9 mouse cellular contexts compared by ENCODE assay signal in the genomic region with DNA sequence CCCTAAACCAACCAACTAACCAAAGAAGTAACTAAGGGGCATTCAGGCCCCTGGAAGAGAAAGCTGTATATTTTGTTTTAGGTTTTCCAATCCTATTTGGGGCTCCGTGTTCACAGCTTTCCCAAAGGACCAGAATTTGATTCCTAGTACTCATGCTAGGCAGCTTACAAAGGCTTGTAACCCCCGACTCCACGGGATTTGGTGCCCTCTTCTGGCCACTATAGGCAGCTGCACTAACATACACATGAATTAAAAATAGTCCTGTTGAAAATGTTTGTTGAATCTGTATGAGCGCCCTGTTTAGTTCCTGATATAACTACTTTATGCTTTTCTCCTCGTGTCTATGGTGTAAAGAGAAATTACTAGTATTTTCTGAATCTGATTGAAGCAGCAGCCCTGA. TPM values are rescaled to one million over a fixed set of nuclear protein-coding genes. Genes with fewer than 3 reads are reported as not detected.
DNase-seq lines count a peak whose midpoint lies in the region; ATAC-seq and TF ChIP-seq lines count a peak whose summit lies in the region.
"Had no signal": no experiment of that assay in that cellular context is flagged by ENCODE, and none has a peak within 500 bp of the region (broad histone marks: within the 10 kb centered on the region; RNA-seq: fewer than 3 reads in every experiment).

No protein-coding gene starts in this region.

- no peaks in the 10 kb centered on the region for H3K9me3 ChIP-seq in forebrain, embryonic 10.5 days
- no peaks in the 10 kb centered on the region; the same call in 1 of the 2 replicates for H3K9me3 ChIP-seq in forebrain, embryonic 16.5 days (ENCODE audit: control insufficient read depth, low read length)
- H3K9me3 ChIP-seq in liver, embryonic 11.5 days (ENCODE audit: control insufficient read depth, low read length): no peaks in the 10 kb centered on the region
- H3K9me3 ChIP-seq in lung, postnatal 0 days (ENCODE audit: low read length): no peaks in the 10 kb centered on the region
- no peaks in the 10 kb centered on the region for H3K9me3 ChIP-seq in stomach, postnatal 0 days (ENCODE audit: control insufficient read depth, low read length)

- no peak overlapping the region for H3K27ac ChIP-seq in forebrain, embryonic 10.5 days
- no peak overlapping the region for H3K27ac ChIP-seq in forebrain, embryonic 16.5 days (ENCODE audit: low read length)
- H3K27ac ChIP-seq in liver, adult 2 months (replicated peaks; ENCODE audit: insufficient read depth, low read depth, low read length): no peak overlapping the region
- H3K27ac ChIP-seq in liver, embryonic 11.5 days (ENCODE audit: low read depth, low read length): no peak overlapping the region
- no peak overlapping the region for H3K27ac ChIP-seq in lung, postnatal 0 days (ENCODE audit: low read length)
- H3K27ac ChIP-seq in stomach, postnatal 0 days (replicated peaks): no peak overlapping the region

- TF ChIP-seq EP300 in lung, postnatal 0 days (IDR thresholded peaks at IDR 0.05): no peak
- TF ChIP-seq EP300 in stomach, postnatal 0 days (optimal IDR thresholded peaks at IDR 0.05): no peak

- peak; percentile 53 for DNase-seq in forebrain, embryonic 10.5 days (ENCODE audit: extremely low spot score, low spot score)
- DNase-seq in liver, adult 2 months (ENCODE audit: extremely low read depth, low read depth, low spot score): peak; percentile 44
- no peak for DNase-seq in liver, embryonic 11.5 days (ENCODE audit: low spot score)
- DNase-seq in adrenal gland, postnatal 25 days: peak; percentile 31
- DNase-seq in lung, postnatal 0 days (ENCODE audit: low spot score): peak; percentile 59
- DNase-seq in stomach, postnatal 0 days (ENCODE audit: low spot score): peak; percentile 29

- TF ChIP-seq POLR2A in liver, adult 2 months (IDR thresholded peaks at IDR 0.05; ENCODE audit: extremely low read depth, insufficient read depth, low read length): no peak

- H3K79me2 ChIP-seq in liver, adult 2 months (ENCODE audit: control insufficient read depth, insufficient read depth, low read length): no peaks in the 10 kb centered on the region

- no peaks in the 10 kb centered on the region for H3K27me3 ChIP-seq in forebrain, embryonic 10.5 days (ENCODE audit: poor library complexity, severe bottlenecking)
- H3K27me3 ChIP-seq in forebrain, embryonic 16.5 days (replicated peaks; ENCODE audit: control insufficient read depth, insufficient read depth, low read length): no peaks in the 10 kb centered on the region
- no peaks in the 10 kb centered on the region for H3K27me3 ChIP-seq in liver, adult 2 months (ENCODE audit: control insufficient read depth, insufficient read depth, low read length)
- H3K27me3 ChIP-seq in liver, embryonic 11.5 days (replicated peaks; ENCODE audit: control insufficient read depth, insufficient read depth, low read length): no peaks in the 10 kb centered on the region
- H3K27me3 ChIP-seq in lung, postnatal 0 days (replicated peaks; ENCODE audit: insufficient read depth, low read length): no peaks in the 10 kb centered on the region
- H3K27me3 ChIP-seq in stomach, postnatal 0 days (ENCODE audit: control insufficient read depth, insufficient read depth, low read length): no peaks in the 10 kb centered on the region

- H3K4me3 ChIP-seq in forebrain, embryonic 10.5 days: no peak overlapping the region
- no peak overlapping the region for H3K4me3 ChIP-seq in forebrain, embryonic 16.5 days (replicated peaks; ENCODE audit: low read length)
- H3K4me3 ChIP-seq in liver, adult 2 months (ENCODE audit: insufficient read depth, low read depth, low read length): no peak overlapping the region
- no peak overlapping the region for H3K4me3 ChIP-seq in liver, embryonic 11.5 days (ENCODE audit: low read depth, low read length)
- no peak overlapping the region for H3K4me3 ChIP-seq in lung, postnatal 0 days (ENCODE audit: low read depth, low read length)
- H3K4me3 ChIP-seq in stomach, postnatal 0 days (ENCODE audit: low read depth, low read length): no peak overlapping the region

- H3K4me2 ChIP-seq in forebrain, embryonic 16.5 days (ENCODE audit: low read length): no peak overlapping the region
- H3K4me2 ChIP-seq in liver, embryonic 11.5 days: no peak overlapping the region
- no peak overlapping the region for H3K4me2 ChIP-seq in lung, postnatal 0 days (replicated peaks; ENCODE audit: low read depth, low read length)
- no peak overlapping the region for H3K4me2 ChIP-seq in stomach, postnatal 0 days (replicated peaks; ENCODE audit: low read depth)

- H3K36me3 ChIP-seq in forebrain, embryonic 10.5 days (replicated peaks): no peaks in the 10 kb centered on the region
- H3K36me3 ChIP-seq in forebrain, embryonic 16.5 days (ENCODE audit: control insufficient read depth, insufficient read depth): no peaks in the 10 kb centered on the region
- H3K36me3 ChIP-seq in liver, adult 2 months (ENCODE audit: control insufficient read depth, insufficient read depth, low read length): no peaks in the 10 kb centered on the region
- no peaks in the 10 kb centered on the region for H3K36me3 ChIP-seq in liver, embryonic 11.5 days (ENCODE audit: control insufficient read depth, insufficient read depth, low read length)
- no peaks in the 10 kb centered on the region for H3K36me3 ChIP-seq in lung, postnatal 0 days (ENCODE audit: insufficient read depth, low read length)
- no peaks in the 10 kb centered on the region for H3K36me3 ChIP-seq in stomach, postnatal 0 days (ENCODE audit: control insufficient read depth, insufficient read depth, low read length)

- ATAC-seq in forebrain, embryonic 16.5 days: no peak
- no peak for ATAC-seq in liver, embryonic 11.5 days (replicated peaks; ENCODE audit: low FRiP score)
- ATAC-seq in erythroid progenitor cell, adult 5-6 weeks (replicated peaks; ENCODE audit: low FRiP score, poor library complexity, severe bottlenecking): peak; percentile 82; the same call in 1 of the 2 replicates
- no peak for ATAC-seq in lung, postnatal 0 days
- no peak for ATAC-seq in stomach, postnatal 0 days (ENCODE audit: low FRiP score, low TSS enrichment)

- H3K9ac ChIP-seq in forebrain, embryonic 16.5 days (replicated peaks; ENCODE audit: low read depth, low read length): no peak overlapping the region
- no peak overlapping the region for H3K9ac ChIP-seq in liver, adult 2 months (ENCODE audit: low read depth, low read length)
- H3K9ac ChIP-seq in liver, embryonic 11.5 days (ENCODE audit: low read depth, low read length): no peak overlapping the region
- no peak overlapping the region for H3K9ac ChIP-seq in lung, postnatal 0 days (replicated peaks; ENCODE audit: low read depth)
- no peak overlapping the region for H3K9ac ChIP-seq in stomach, postnatal 0 days (ENCODE audit: low read length)

- WGBS in forebrain, embryonic 10.5 days: 18% methylated on average over 5 of the region's 5 CpGs
- 16% methylated on average over 5 of the region's 5 CpGs for WGBS in forebrain, embryonic 16.5 days
- 4% methylated on average over 5 of the region's 5 CpGs for WGBS in liver, adult 2 months
- 8% methylated on average over 5 of the region's 5 CpGs for WGBS in liver, embryonic 11.5 days
- WGBS in lung, postnatal 0 days: 7% methylated on average over 5 of the region's 5 CpGs
- WGBS in stomach, postnatal 0 days: 7% methylated on average over 5 of the region's 5 CpGs

- H3K4me1 ChIP-seq in forebrain, embryonic 10.5 days: peaks cover 15% of the 10 kb centered on the region
- no peaks in the 10 kb centered on the region for H3K4me1 ChIP-seq in forebrain, embryonic 16.5 days (replicated peaks; ENCODE audit: control insufficient read depth, insufficient read depth, low read length)
- H3K4me1 ChIP-seq in liver, adult 2 months (ENCODE audit: control insufficient read depth, insufficient read depth, low read length): no peaks in the 10 kb centered on the region
- no peaks in the 10 kb centered on the region for H3K4me1 ChIP-seq in liver, embryonic 11.5 days (replicated peaks; ENCODE audit: control insufficient read depth, insufficient read depth, low read length)
- no peaks in the 10 kb centered on the region for H3K4me1 ChIP-seq in lung, postnatal 0 days (ENCODE audit: insufficient read depth, low read depth, low read length)
- H3K4me1 ChIP-seq in stomach, postnatal 0 days (replicated peaks; ENCODE audit: control insufficient read depth, insufficient read depth): no peaks in the 10 kb centered on the region

- peak; percentile 67 for TF ChIP-seq CTCF in liver, adult 2 months (IDR thresholded peaks at IDR 0.05; ENCODE audit: low read depth, low read length)
- peak; percentile 75 for TF ChIP-seq CTCF in lung, postnatal 0 days (IDR thresholded peaks at IDR 0.05)
- peak; percentile 80 for TF ChIP-seq CTCF in stomach, postnatal 0 days (IDR thresholded peaks at IDR 0.05; ENCODE audit: low read depth)

RNA-seq across cellular contexts. Expression of a gene that starts 1.1 kb away (rescaled TPM):
- polyA plus RNA-seq in forebrain, embryonic 10.5 days (2016; fragmentation: Nextera tagmentation; extraction: Ambion mirVana): not detected in 2 replicates
- 0.33 and 0.39 TPM in 2 replicates for polyA plus RNA-seq in forebrain, embryonic 16.5 days (2015; fragmentation: Nextera tagmentation; extraction: Ambion mirVana)
- total RNA-seq in liver, adult 2 months (2014; rRNA removed): not detected in 2 replicates
- polyA plus RNA-seq in liver, adult 2 months (2012; rRNA removed): not detected in 2 replicates
- polyA plus RNA-seq in liver, embryonic 11.5 days (2014; fragmentation: Nextera tagmentation; extraction: Ambion mirVana): 0.29 and 0.53 TPM in 2 replicates
- total RNA-seq in adrenal gland, postnatal 25 days (2021): not detected in 2 replicates
- not detected in 2 replicates for total RNA-seq in erythroid progenitor cell, adult 5-6 weeks (2015; ENCODE audit: low replicate concordance)
- not detected in 2 replicates for total RNA-seq in erythroid progenitor cell, adult 5-6 weeks (2017; ENCODE audit: low replicate concordance)
- 0.68 TPM in 1 of 2 replicates, not detected in the other for polyA plus RNA-seq in lung, postnatal 0 days (2015; fragmentation: Nextera tagmentation; extraction: Ambion mirVana)
- 6.0 and 7.5 TPM in 2 replicates for polyA plus RNA-seq in stomach, postnatal 0 days (2015; fragmentation: Nextera tagmentation; extraction: Ambion mirVana)

RNA-seq across cellular contexts. Expression of a gene that starts 39.3 kb away (rescaled TPM):
- 6.6 and 8.0 TPM in 2 replicates for polyA plus RNA-seq in forebrain, embryonic 10.5 days (2016; fragmentation: Nextera tagmentation; extraction: Ambion mirVana)
- not detected in 2 replicates for polyA plus RNA-seq in forebrain, embryonic 16.5 days (2015; fragmentation: Nextera tagmentation; extraction: Ambion mirVana)
- 0.09 TPM in 1 of 2 replicates, not detected in the other for total RNA-seq in liver, adult 2 months (2014; rRNA removed)
- polyA plus RNA-seq in liver, adult 2 months (2012; rRNA removed): 0.06 TPM in 1 of 2 replicates, not detected in the other
- 157 and 162 TPM in 2 replicates for polyA plus RNA-seq in liver, embryonic 11.5 days (2014; fragmentation: Nextera tagmentation; extraction: Ambion mirVana)
- total RNA-seq in adrenal gland, postnatal 25 days (2021): not detected in 2 replicates
- 205 and 250 TPM in 2 replicates for total RNA-seq in erythroid progenitor cell, adult 5-6 weeks (2015; ENCODE audit: low replicate concordance)
- total RNA-seq in erythroid progenitor cell, adult 5-6 weeks (2017; ENCODE audit: low replicate concordance): 129 and 147 TPM in 2 replicates
- 1.8 and 2.0 TPM in 2 replicates for polyA plus RNA-seq in lung, postnatal 0 days (2015; fragmentation: Nextera tagmentation; extraction: Ambion mirVana)
- polyA plus RNA-seq in stomach, postnatal 0 days (2015; fragmentation: Nextera tagmentation; extraction: Ambion mirVana): 0.07 and 0.28 TPM in 2 replicates
- total RNA-seq: layer of hippocampus, postnatal 25 days had no signal

RNA-seq across cellular contexts. Expression of a gene that starts 57.4 kb away (rescaled TPM):
- 106 and 109 TPM in 2 replicates for polyA plus RNA-seq in forebrain, embryonic 10.5 days (2016; fragmentation: Nextera tagmentation; extraction: Ambion mirVana)
- 48.1 and 48.6 TPM in 2 replicates for polyA plus RNA-seq in forebrain, embryonic 16.5 days (2015; fragmentation: Nextera tagmentation; extraction: Ambion mirVana)
- 3.5 and 4.6 TPM in 2 replicates for total RNA-seq in liver, adult 2 months (2014; rRNA removed)
- 4.3 and 4.4 TPM in 2 replicates for polyA plus RNA-seq in liver, adult 2 months (2012; rRNA removed)
- 81.5 and 83.6 TPM in 2 replicates for polyA plus RNA-seq in liver, embryonic 11.5 days (2014; fragmentation: Nextera tagmentation; extraction: Ambion mirVana)
- 14.7 and 17.7 TPM in 2 replicates for total RNA-seq in adrenal gland, postnatal 25 days (2021)
- 29.6 and 56.6 TPM in 2 replicates for total RNA-seq in erythroid progenitor cell, adult 5-6 weeks (2015; ENCODE audit: low replicate concordance)
- total RNA-seq in erythroid progenitor cell, adult 5-6 weeks (2017; ENCODE audit: low replicate concordance): 53.9 and 67.8 TPM in 2 replicates
- 13.2 and 13.6 TPM in 2 replicates for polyA plus RNA-seq in lung, postnatal 0 days (2015; fragmentation: Nextera tagmentation; extraction: Ambion mirVana)
- polyA plus RNA-seq in stomach, postnatal 0 days (2015; fragmentation: Nextera tagmentation; extraction: Ambion mirVana): 10.8 and 12.3 TPM in 2 replicates

Comparison
In these comparisons a context has a peak if more than half of its experiments do, and no peak if none do; other contexts are left out.
1. RNA of a gene that starts 39.3 kb away (polyA plus RNA-seq): 157 to 162 TPM in liver, embryonic 11.5 days; 6.6 to 8.0 TPM in forebrain, embryonic 10.5 days, 1.8 to 2.0 TPM in lung, postnatal 0 days, 0.07 to 0.28 TPM in stomach, postnatal 0 days, not detected in forebrain, embryonic 16.5 days and 0.06 TPM in liver, adult 2 months; every median in the first group is over 10 times any median in the second.
2. Peak in every context shown above with its lines, with median percentiles within 50 percentile points of each other: CTCF ChIP-seq.